Mouse (Mus musculus) c-Kit-positive CD71-positive TER-119-negative erythroid progenitor cells, embryonic 14.5 days (primary cell): Measurements from ENCODE around the gene Mecom.
"Not testable (repeated sequence)": the region's sequence is repeated elsewhere in the genome, so short reads cannot be mapped to it uniquely, and the experiment has no call there.

Source experiments
- DNase-seq: peaks from one replicate; pipeline ENCODE4 v3.0.0-alpha.2; 2013; ENCODE audit warnings: low read depth

The Mecom gene

GRCm38 (mm10) chr3:30445247-30445969 is 102.4 kb downstream of the Mecom start:
- no peak for DNase-seq

GRCm38 (mm10) chr3:30441646-30442045 is 106.2 kb downstream of the Mecom start:
- DNase-seq: no peak

GRCm38 (mm10) chr3:30438007-30438406 is 109.8 kb downstream of the Mecom start:
- DNase-seq: no peak

GRCm38 (mm10) chr3:30436561-30436960 is 111.2 kb downstream of the Mecom start:
- DNase-seq: no peak

GRCm38 (mm10) chr3:30436131-30436530 is 111.7 kb downstream of the Mecom start:
- DNase-seq: no peak

GRCm38 (mm10) chr3:30428877-30429276 is 118.9 kb downstream of the Mecom start:
- no peak for DNase-seq

- no peak for DNase-seq
These were observed 123.8 kb downstream of the Mecom start for GRCm38 (mm10) chr3:30424036-30424435.

- DNase-seq: not testable (repeated sequence)
These were observed 125.9 kb downstream of the Mecom start for GRCm38 (mm10) chr3:30421948-30422347.

GRCm38 (mm10) chr3:30420899-30421298 is 126.9 kb downstream of the Mecom start:
- no peak for DNase-seq

- DNase-seq: no peak
These were observed 133.6 kb downstream of the Mecom start for GRCm38 (mm10) chr3:30414173-30414572.

- no peak for DNase-seq
These were observed 137.0 kb downstream of the Mecom start for GRCm38 (mm10) chr3:30410778-30411177.

- DNase-seq: no peak
These were observed 143.0 kb downstream of the Mecom start for GRCm38 (mm10) chr3:30404821-30405220.

- no peak for DNase-seq
These were observed 148.9 kb downstream of the Mecom start for GRCm38 (mm10) chr3:30398911-30399310.

- DNase-seq: no peak
These were observed 152.9 kb downstream of the Mecom start for GRCm38 (mm10) chr3:30394911-30395310.

- DNase-seq: no peak
These were observed 155.1 kb downstream of the Mecom start for GRCm38 (mm10) chr3:30392662-30393061.

- DNase-seq: no peak
These were observed 155.6 kb downstream of the Mecom start for GRCm38 (mm10) chr3:30392218-30392617.

GRCm38 (mm10) chr3:30390346-30390745 is 157.5 kb downstream of the Mecom start:
- DNase-seq: no peak

GRCm38 (mm10) chr3:30380273-30380672 is 167.5 kb downstream of the Mecom start:
- DNase-seq: no peak

GRCm38 (mm10) chr3:30379301-30379700 is 168.5 kb downstream of the Mecom start:
- DNase-seq: no peak

- DNase-seq: no peak
These were observed 176.3 kb downstream of the Mecom start for GRCm38 (mm10) chr3:30371472-30371871.

GRCm38 (mm10) chr3:30370860-30371455 is 176.8 kb downstream of the Mecom start:
- DNase-seq: no peak

- DNase-seq: no peak
These were observed 181.2 kb downstream of the Mecom start for GRCm38 (mm10) chr3:30366621-30367020.

- DNase-seq: no peak
These were observed 186.6 kb downstream of the Mecom start for GRCm38 (mm10) chr3:30361190-30361589.
